Mouse (Mus musculus) cortical plate, adult 2 months (tissue): ENCODE measurements around the gene Slc17a7. TPM values are rescaled to one million over a fixed set of nuclear protein-coding genes. Genes with fewer than 3 reads are reported as not detected.
"Not testable (repeated sequence)": the region's sequence is repeated elsewhere in the genome, so short reads cannot be mapped to it uniquely, and the experiment has no call there.

Source experiments
- H3K27ac ChIP-seq: fragments of 200-500 bp; 2 replicates; pipeline ENCODE4 v1.5.1; 2012; ENCODE audit warnings: low read length, control low read depth, inconsistent platforms; ENCODE audit not compliant: insufficient read depth
- H3K4me1 ChIP-seq: fragments of 200-500 bp; 2 replicates; pipeline ENCODE4 v1.6.1; 2011; ENCODE audit warnings: low read length; ENCODE audit not compliant: control insufficient read depth, insufficient read depth
- H3K4me3 ChIP-seq: fragments of 200-500 bp; 2 replicates; pipeline ENCODE4 v1.5.1; 2011; ENCODE audit warnings: mild to moderate bottlenecking, low read length, control low read depth; ENCODE audit not compliant: insufficient read depth
- CTCF ChIP-seq: fragments of 200-500 bp; IDR thresholded peaks from 2 replicates; pipeline ENCODE4 v1.5.1; 2011; ENCODE audit warnings: mild to moderate bottlenecking, control low read depth, low read length; ENCODE audit not compliant: insufficient read depth; ENCODE audit errors: extremely low read depth
- POLR2A ChIP-seq: fragments of 200-500 bp; IDR thresholded peaks from 2 replicates; pipeline ENCODE4 v1.6.1; 2011; ENCODE audit warnings: mild to moderate bottlenecking, low read length, control low read depth; ENCODE audit not compliant: insufficient read depth; ENCODE audit errors: extremely low read depth
- polyA plus RNA-seq: library from polyadenylated mRNA; depleted of rRNA; stranded (reverse); fragments of >200 nt; gene quantifications from 2 replicates; pipeline ENCODE4 v1.2.3, GENCODE M21; 2012

The Slc17a7 gene
- polyA plus RNA-seq, 1 experiment, result 1,033 TPM

GRCm38 (mm10) chr7:45167761-45168445 is 4.2 kb downstream of the Slc17a7 start:
- peak overlapping the region; percentile 85 for H3K4me3 ChIP-seq
- H3K27ac ChIP-seq, result peak overlapping the region; percentile 93
- TF ChIP-seq POLR2A (no peak), CTCF (no peak)
- H3K4me1 ChIP-seq, result 0 out of 2 replicates have a peak, but pooled peaks cover 2% of the 10 kb centered on the region

GRCm38 (mm10) chr7:45168656-45169055 is 4.9 kb downstream of the Slc17a7 start:
- TF ChIP-seq CTCF (no peak), POLR2A (peak; percentile 49; the same call in 1 of the 2 replicates)
- peak overlapping the region; percentile 93 for H3K27ac ChIP-seq
- H3K4me3 ChIP-seq, result peak overlapping the region; percentile 85
- 0 out of 2 replicates have a peak, but pooled peaks cover 2% of the 10 kb centered on the region for H3K4me1 ChIP-seq

GRCm38 (mm10) chr7:45169495-45169894 is 5.7 kb downstream of the Slc17a7 start:
- Histone ChIP-seq H3K4me3 (no peak overlapping the region), H3K27ac (0 out of 2 replicates have a peak overlapping the region, but pooled peaks have one; percentile 17), H3K4me1 (0 out of 2 replicates have a peak, but pooled peaks cover 2% of the 10 kb centered on the region)
- TF ChIP-seq POLR2A (peak; percentile 48; the same call in 1 of the 2 replicates), CTCF (no peak)

GRCm38 (mm10) chr7:45172974-45173373 is 9.2 kb downstream of the Slc17a7 start:
- no peak overlapping the region for H3K27ac ChIP-seq

GRCm38 (mm10) chr7:45173772-45174171 is 10.0 kb downstream of the Slc17a7 start:
- H3K27ac ChIP-seq, H3K4me1 ChIP-seq, H3K4me3 ChIP-seq: not testable (repeated sequence)
- peak; percentile 35 for TF ChIP-seq CTCF

More at GRCm38 (mm10) chr7:45172974-45173373, 9.2 kb downstream of the Slc17a7 start:
- Histone ChIP-seq H3K4me3 (no peak overlapping the region), H3K4me1 (0 out of 2 replicates have a peak, but pooled peaks cover 2% of the 10 kb centered on the region)
- TF ChIP-seq CTCF, result peak; percentile 36
- TF ChIP-seq POLR2A, result no peak; the same call in 1 of the 2 replicates

GRCm38 (mm10) chr7:45174567-45175280 is 11.0 kb downstream of the Slc17a7 start:
- H3K4me1 ChIP-seq, result no peaks in the 10 kb centered on the region
- no peak overlapping the region for H3K27ac ChIP-seq
- no peak for TF ChIP-seq CTCF
- no peak for TF ChIP-seq POLR2A
- H3K4me3 ChIP-seq, result no peak overlapping the region

GRCm38 (mm10) chr7:45175398-45175797 is 11.6 kb downstream of the Slc17a7 start:
- H3K27ac ChIP-seq, result no peak overlapping the region
- no peak overlapping the region for H3K4me3 ChIP-seq
- TF ChIP-seq CTCF (no peak), POLR2A (no peak)
- H3K4me1 ChIP-seq, result no peaks in the 10 kb centered on the region

- no peaks in the 10 kb centered on the region for H3K4me1 ChIP-seq
- H3K27ac ChIP-seq, result no peak overlapping the region
- no peak for TF ChIP-seq CTCF
- TF ChIP-seq POLR2A, result peak; percentile 39; the same call in 1 of the 2 replicates
- H3K4me3 ChIP-seq, result no peak overlapping the region
These were observed 12.2 kb downstream of the Slc17a7 start for GRCm38 (mm10) chr7:45175929-45176328.

- TF ChIP-seq CTCF (no peak), POLR2A (no peak; the same call in 1 of the 2 replicates)
- no peak overlapping the region for H3K27ac ChIP-seq
- no peak overlapping the region for H3K4me3 ChIP-seq
- no peaks in the 10 kb centered on the region for H3K4me1 ChIP-seq
These were observed 12.6 kb downstream of the Slc17a7 start for GRCm38 (mm10) chr7:45176356-45176755.

- TF ChIP-seq CTCF (no peak), POLR2A (no peak)
- Histone ChIP-seq H3K4me3 (no peak overlapping the region), H3K27ac (no peak overlapping the region), H3K4me1 (no peaks in the 10 kb centered on the region)
These were observed 14.8 kb downstream of the Slc17a7 start for GRCm38 (mm10) chr7:45178550-45178949.

- no peaks in the 10 kb centered on the region for H3K4me1 ChIP-seq
- no peak within 1 kb of the TSS for H3K27ac ChIP-seq
- H3K4me3 ChIP-seq, result no peak within 1 kb of the TSS
- TF ChIP-seq POLR2A (no peak), CTCF (no peak)
These were observed 15.7 kb downstream of the Slc17a7 start, which contains the start of gene Gfy for GRCm38 (mm10) chr7:45179469-45179868. Gene Gfy (minus strand): TSS chr7:45179569.
